Mouse (Mus musculus) liver, adult (tissue): ENCODE results near the gene Cpsf2.

Experiments used
- GATA4 ChIP-seq: IDR thresholded peaks from 2 replicates; pipeline ENCODE4 v1.6.1; 2014; ENCODE audit warnings: mild to moderate bottlenecking, low read length; ENCODE audit not compliant: insufficient replicate concordance

Gene Cpsf2

DNA sequence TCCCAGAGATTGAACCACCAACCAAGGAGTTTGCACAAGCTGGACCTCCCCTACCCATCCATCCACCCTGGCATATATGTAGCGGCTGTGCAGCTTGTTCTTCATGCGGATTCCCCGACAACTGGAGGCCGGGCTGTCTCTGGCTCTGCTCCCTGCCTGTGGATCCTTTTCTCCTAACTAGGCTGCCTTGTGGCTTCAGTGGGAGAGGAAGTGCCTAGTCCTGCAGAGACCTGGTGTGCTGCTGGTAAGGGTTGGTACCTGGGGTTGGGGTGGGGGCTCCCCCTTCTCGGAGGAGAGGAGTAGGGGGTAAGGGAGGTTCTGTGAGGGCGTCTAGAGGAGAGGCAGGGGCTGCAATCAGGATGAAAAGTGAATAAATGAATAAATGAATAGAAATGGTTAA lies 39.3 kb downstream of the Cpsf2 start:
- no peak for TF ChIP-seq GATA4

GRCm38 (mm10) chr12:102021923-102022322 lies 46.1 kb downstream of the Cpsf2 start:
- no peak for TF ChIP-seq GATA4

DNA sequence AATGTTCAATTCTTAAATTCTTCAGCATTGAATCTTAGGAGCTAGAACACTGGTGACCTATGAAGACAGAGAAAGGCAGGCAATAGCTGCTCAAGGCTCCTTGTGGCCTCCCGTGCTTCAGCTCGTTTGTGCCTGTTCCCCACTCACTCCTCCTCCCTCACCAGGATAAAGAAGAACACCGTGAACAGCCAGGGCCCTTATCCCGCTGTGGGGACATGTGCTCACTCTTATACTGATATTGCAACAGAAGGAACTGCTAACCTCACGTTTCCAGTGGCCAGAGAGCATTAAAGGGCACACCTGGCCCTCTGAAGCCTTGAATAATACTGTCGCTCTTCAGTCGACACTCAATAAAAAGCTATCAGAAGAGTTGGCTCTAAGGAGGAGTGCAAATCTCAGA lies 53.4 kb downstream of the Cpsf2 start:
- TF ChIP-seq GATA4 = no peak

- no peak for TF ChIP-seq GATA4
Observed at GRCm38 (mm10) chr12:102029892-102030446, 54.2 kb downstream of the Cpsf2 start.

DNA sequence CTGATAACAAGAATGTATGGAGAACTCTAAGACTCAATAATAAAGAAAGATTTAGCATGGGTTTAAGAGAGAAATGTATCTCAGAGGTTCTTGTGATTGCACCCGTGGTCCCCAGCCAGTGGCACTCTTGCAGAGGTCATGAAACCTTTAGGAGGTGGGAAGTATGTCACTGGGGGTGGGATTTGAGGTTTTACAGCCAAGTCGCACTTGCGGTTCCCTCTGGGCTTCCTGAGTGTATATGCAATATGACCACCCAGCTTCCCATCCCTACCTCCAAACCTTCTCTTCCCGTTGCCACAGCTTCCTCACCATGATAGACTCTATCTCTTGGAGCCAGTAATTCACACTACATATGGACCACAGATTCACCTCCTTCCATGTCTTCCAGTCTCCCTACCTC lies 59.1 kb downstream of the Cpsf2 start:
- TF ChIP-seq GATA4 = no peak

- TF ChIP-seq GATA4 = no peak
Observed at GRCm38 (mm10) chr12:102039861-102040260, 64.1 kb downstream of the Cpsf2 start.

- no peak for TF ChIP-seq GATA4
Observed at GRCm38 (mm10) chr12:102041699-102042098, 65.9 kb downstream of the Cpsf2 start.

GRCm38 (mm10) chr12:102042247-102042646 lies 66.5 kb downstream of the Cpsf2 start:
- no peak for TF ChIP-seq GATA4

DNA sequence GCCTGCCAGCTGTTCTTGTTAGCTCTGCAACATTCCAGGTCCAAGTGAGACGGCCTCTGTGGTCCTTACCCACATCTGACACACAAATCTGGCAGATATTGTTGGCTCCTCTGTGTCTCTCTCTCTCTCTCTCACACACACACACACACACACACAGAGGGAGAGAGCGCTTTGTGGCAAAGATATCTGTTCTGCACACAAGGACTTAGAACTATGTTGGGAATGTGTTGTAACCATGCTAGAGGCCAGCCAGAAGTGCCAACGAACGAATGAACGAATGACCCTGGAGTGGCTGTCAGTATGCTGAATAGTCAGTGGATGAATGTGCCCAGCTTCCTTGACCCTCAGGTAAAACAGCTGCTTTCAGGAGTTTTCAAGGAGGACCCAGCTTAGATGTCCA lies 68.1 kb downstream of the Cpsf2 start:
- peak; percentile 73 for TF ChIP-seq GATA4

- no peak for TF ChIP-seq GATA4
Observed at GRCm38 (mm10) chr12:102054155-102054554, 78.4 kb downstream of the Cpsf2 start.

DNA sequence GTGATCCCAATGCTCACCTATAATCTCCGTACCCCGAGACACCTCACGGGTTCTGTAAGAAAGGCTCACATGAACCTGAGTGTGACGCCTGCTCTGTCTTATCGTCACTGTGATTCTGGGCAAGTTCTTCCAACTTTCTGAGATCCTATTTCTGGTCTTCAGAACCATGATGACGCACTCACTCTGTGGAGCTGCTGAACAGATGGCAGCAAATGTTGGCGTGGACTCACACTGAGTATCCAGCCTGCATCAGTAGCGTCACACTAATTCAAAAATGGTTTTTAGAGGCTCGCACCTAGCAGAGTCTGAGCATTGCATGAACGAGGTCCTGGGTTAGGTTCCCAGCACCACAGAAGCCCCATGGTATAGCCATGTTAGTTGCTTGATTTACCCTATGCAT lies 80.0 kb downstream of the Cpsf2 start:
- no peak for TF ChIP-seq GATA4
